Mouse (Mus musculus): ENCODE results near the gene H2afj. TPM values are rescaled to one million over a fixed set of nuclear protein-coding genes. Genes with fewer than 3 reads are reported as not detected.

H2afj gene
- polyA plus RNA-seq, 1 experiment from 2014 or later, result 140 TPM

DNA sequence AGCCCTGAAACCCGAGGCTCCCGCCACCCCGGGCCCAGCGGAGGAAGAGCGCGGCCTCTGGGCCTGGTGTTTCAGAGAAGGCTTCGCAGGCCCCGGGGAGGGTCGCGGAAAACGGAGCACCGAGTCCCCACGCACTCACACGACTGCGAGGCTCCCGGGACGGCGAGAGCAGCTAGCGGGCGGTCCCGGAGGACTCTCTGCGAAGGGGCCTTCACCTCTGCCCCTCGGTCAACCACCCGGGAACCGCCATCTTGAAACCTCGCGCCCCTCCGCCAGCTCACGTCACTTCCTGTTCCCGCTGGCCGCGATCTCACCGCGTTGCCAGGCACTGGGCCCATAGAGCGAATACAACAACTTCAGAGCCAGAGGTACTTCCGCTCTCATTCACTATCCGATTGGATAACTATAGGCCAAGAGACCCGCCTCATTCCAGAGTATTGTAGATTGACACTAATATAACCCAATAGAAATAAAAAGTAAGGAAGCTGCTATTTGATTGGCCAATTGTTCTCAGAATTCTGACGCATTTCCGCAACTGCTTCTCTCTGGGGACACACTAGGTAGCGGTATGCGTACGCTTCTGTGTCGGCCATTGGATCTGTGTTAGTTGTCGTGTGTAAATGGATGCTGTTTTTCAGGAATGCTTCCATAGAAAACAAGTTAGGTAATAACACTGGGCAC lies 20.0 kb downstream of the H2afj start, which contains the start of gene Wbp11:
Gene Wbp11 (minus strand): TSS at position 353 of the 681 bp plus-strand sequence.
- peaks cover 12% of the 10 kb centered on the region; the same call in 1 of the 2 replicates for H3K27me3 ChIP-seq
- H3K9me3 ChIP-seq (replicated peaks), result no peaks in the 10 kb centered on the region
- ATAC-seq, result peak; percentile 100
- H3K4me1 ChIP-seq, result peaks cover 13% of the 10 kb centered on the region
- WGBS, result under 1% methylated on average over 45 of the region's 45 CpGs
- H3K27ac ChIP-seq, result peak within 1 kb of the TSS; percentile 58; the same call in 1 of the 2 replicates
- H3K4me2 ChIP-seq, result peak within 1 kb of the TSS; percentile 78
- H3K9ac ChIP-seq, result peak within 1 kb of the TSS; percentile 88
- peaks cover 21% of the 10 kb centered on the region for H3K36me3 ChIP-seq (ENCODE audit: poor library complexity, severe bottlenecking)
- peak within 1 kb of the TSS; percentile 79 for H3K4me3 ChIP-seq

DNA sequence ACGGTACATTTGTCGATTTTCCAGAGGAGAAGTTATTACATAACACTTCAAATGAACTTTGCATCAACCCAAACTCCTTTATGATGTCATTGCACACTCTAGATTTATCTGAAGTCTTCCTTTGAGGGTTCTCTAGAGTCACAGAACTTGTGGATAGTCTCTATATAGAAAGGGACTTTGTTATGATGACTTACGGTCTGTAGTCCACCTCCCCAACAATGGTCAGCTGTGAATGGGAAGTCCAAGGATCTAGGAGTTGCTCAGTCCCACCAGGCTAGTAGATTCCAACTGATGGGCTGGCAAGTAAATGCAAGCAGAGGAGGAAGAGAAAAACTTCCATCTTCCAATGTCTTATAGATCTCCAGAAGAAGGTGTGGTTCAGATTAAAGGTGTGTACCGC lies 20.6 kb downstream of the H2afj start:
- H3K27me3 ChIP-seq, result peaks cover 12% of the 10 kb centered on the region; the same call in 1 of the 2 replicates
- H3K9me3 ChIP-seq (replicated peaks), result no peaks in the 10 kb centered on the region
- H3K27ac ChIP-seq, result peak overlapping the region; percentile 58; the same call in 1 of the 2 replicates
- peak overlapping the region; percentile 79 for H3K4me3 ChIP-seq
- no peak; the same call in 1 of the 2 replicates for ATAC-seq
- H3K36me3 ChIP-seq (ENCODE audit: poor library complexity, severe bottlenecking), result peaks cover 18% of the 10 kb centered on the region
- H3K9ac ChIP-seq, result peak overlapping the region; percentile 61
- WGBS, result 35% methylated on average over 4 of the region's 4 CpGs
- peak overlapping the region; percentile 60 for H3K4me2 ChIP-seq
- peaks cover 13% of the 10 kb centered on the region for H3K4me1 ChIP-seq

DNA sequence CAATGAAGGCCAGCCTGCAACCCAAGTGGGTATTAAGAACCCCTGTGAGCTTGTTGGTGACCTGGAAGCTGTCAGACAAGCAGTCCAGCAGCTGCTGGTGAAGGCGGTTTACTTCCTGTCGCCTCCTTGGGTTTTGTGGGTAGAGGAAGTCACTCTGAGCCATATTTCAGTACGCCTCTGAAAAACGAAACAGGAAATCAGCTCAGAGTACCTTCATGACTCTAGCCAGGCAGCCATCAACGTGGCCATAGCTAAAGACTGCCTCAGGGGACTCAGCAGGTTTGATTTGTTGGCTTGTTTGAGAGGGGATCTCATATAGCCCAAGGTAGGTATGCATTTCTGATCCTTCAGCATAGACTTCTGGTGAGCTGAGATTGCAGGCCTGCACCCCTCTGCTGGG lies 23.7 kb downstream of the H2afj start:
- H3K4me1 ChIP-seq, result peaks cover 9% of the 10 kb centered on the region
- no peak for ATAC-seq
- H3K27me3 ChIP-seq, result peaks cover 12% of the 10 kb centered on the region; the same call in 1 of the 2 replicates
- no peak overlapping the region for H3K9ac ChIP-seq
- H3K9me3 ChIP-seq (replicated peaks), result no peaks in the 10 kb centered on the region
- no peak overlapping the region for H3K4me2 ChIP-seq
- H3K36me3 ChIP-seq (ENCODE audit: poor library complexity, severe bottlenecking), result no peaks in the 10 kb centered on the region
- no peak overlapping the region for H3K27ac ChIP-seq
- 77% methylated on average over 5 of the region's 5 CpGs for WGBS
- H3K4me3 ChIP-seq, result no peak overlapping the region

GRCm38 (mm10) chr6:136835352-136835751 lies 27.3 kb downstream of the H2afj start, which contains the start of gene Smco3:
TSS of gene Smco3 (minus strand) at chr6:136835452.
- Histone ChIP-seq H3K27me3 (peaks cover 8% of the 10 kb centered on the region; the same call in 1 of the 2 replicates), H3K36me3 (ENCODE audit: poor library complexity, severe bottlenecking) (no peaks in the 10 kb centered on the region), H3K9me3 (replicated peaks) (no peaks in the 10 kb centered on the region), H3K4me3 (no peak within 1 kb of the TSS), H3K9ac (no peak within 1 kb of the TSS), H3K4me1 (no peaks in the 10 kb centered on the region), H3K27ac (no peak within 1 kb of the TSS), H3K4me2 (no peak within 1 kb of the TSS)
- ATAC-seq, result no peak
- 63% methylated on average over 4 of the region's 4 CpGs for WGBS

DNA sequence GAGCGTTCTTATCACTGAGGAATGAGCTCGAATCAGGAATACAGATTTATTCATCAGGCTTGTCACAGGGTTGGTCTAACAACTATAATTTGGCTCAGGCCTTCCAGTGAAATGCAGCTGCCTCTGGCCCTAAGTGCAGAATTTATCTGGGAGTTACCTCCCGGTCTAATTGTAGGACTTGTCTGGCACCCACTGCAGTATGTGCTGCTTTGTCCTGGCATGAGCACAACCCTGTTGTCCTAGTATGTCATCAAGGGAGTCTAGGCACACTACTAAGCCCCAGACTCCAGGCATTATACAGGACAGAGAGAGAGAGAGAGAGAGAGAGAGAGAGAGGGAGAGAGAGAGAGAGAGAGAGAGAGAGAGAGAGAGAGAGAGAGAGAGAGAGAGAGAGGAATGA lies 29.3 kb downstream of the H2afj start:
- Histone ChIP-seq H3K9ac (no peak overlapping the region), H3K9me3 (replicated peaks) (no peaks in the 10 kb centered on the region), H3K4me3 (no peak overlapping the region), H3K36me3 (ENCODE audit: poor library complexity, severe bottlenecking) (no peaks in the 10 kb centered on the region), H3K27me3 (no peaks in the 10 kb centered on the region), H3K4me1 (no peaks in the 10 kb centered on the region), H3K27ac (no peak overlapping the region), H3K4me2 (no peak overlapping the region)
- ATAC-seq, result no peak
- WGBS, result 75% methylated on average over 3 of the region's 3 CpGs

DNA sequence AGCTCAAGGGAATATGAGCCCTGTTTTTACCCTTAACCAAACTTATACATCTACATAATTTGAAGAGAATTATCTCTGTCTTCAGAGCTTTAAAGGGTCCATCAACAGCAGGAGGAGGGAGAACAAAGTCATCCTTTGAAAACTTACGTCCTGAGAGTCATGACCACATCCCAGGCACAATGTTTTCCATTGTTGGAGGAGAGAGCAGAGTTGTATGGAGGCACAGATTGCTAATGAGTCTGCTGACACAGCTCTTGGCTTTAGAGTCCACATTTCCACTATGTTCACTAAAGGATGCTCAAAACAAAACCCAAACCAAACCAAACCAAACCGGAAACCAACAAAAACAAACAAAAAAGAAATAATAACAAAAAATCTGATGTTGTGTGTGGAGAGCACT lies 36.9 kb downstream of the H2afj start:
- WGBS, result 59% methylated on average over 2 of the region's 2 CpGs
- no peaks in the 10 kb centered on the region for H3K36me3 ChIP-seq (ENCODE audit: poor library complexity, severe bottlenecking)
- no peak overlapping the region for H3K4me2 ChIP-seq
- no peak overlapping the region for H3K27ac ChIP-seq
- H3K4me3 ChIP-seq, result no peak overlapping the region
- no peaks in the 10 kb centered on the region for H3K4me1 ChIP-seq
- ATAC-seq, result no peak
- no peaks in the 10 kb centered on the region for H3K9me3 ChIP-seq (replicated peaks)
- H3K9ac ChIP-seq, result no peak overlapping the region
- H3K27me3 ChIP-seq, result no peaks in the 10 kb centered on the region

- Histone ChIP-seq H3K4me3 (no peak overlapping the region), H3K27ac (no peak overlapping the region), H3K4me1 (no peaks in the 10 kb centered on the region), H3K9ac (no peak overlapping the region), H3K9me3 (replicated peaks) (no peaks in the 10 kb centered on the region), H3K4me2 (no peak overlapping the region), H3K36me3 (ENCODE audit: poor library complexity, severe bottlenecking) (no peaks in the 10 kb centered on the region), H3K27me3 (no peaks in the 10 kb centered on the region)
- ATAC-seq, result no peak
- 71% methylated on average over 5 of the region's 5 CpGs for WGBS
Observed at GRCm38 (mm10) chr6:136845706-136846480, 37.8 kb downstream of the H2afj start.

- 96% methylated on average over 3 of the region's 3 CpGs for WGBS
- no peak overlapping the region for H3K9ac ChIP-seq
Observed at GRCm38 (mm10) chr6:136847267-136847666, 39.2 kb downstream of the H2afj start.

GRCm38 (mm10) chr6:136847790-136848189 lies 39.7 kb downstream of the H2afj start:
- ATAC-seq, result no peak
- Histone ChIP-seq H3K4me1 (peaks cover 2% of the 10 kb centered on the region; the same call in 1 of the 2 replicates), H3K9me3 (replicated peaks) (no peaks in the 10 kb centered on the region), H3K27ac (no peak overlapping the region), H3K4me2 (no peak overlapping the region), H3K9ac (no peak overlapping the region), H3K27me3 (no peaks in the 10 kb centered on the region), H3K4me3 (no peak overlapping the region), H3K36me3 (ENCODE audit: poor library complexity, severe bottlenecking) (no peaks in the 10 kb centered on the region)
- WGBS, result 34% methylated on average over 2 of the region's 2 CpGs

More at GRCm38 (mm10) chr6:136847267-136847666, 39.2 kb downstream of the H2afj start:
- Histone ChIP-seq H3K4me1 (no peaks in the 10 kb centered on the region), H3K4me3 (no peak overlapping the region), H3K36me3 (ENCODE audit: poor library complexity, severe bottlenecking) (no peaks in the 10 kb centered on the region), H3K27ac (no peak overlapping the region), H3K4me2 (no peak overlapping the region), H3K27me3 (no peaks in the 10 kb centered on the region), H3K9me3 (replicated peaks) (no peaks in the 10 kb centered on the region)
- no peak for ATAC-seq

- Histone ChIP-seq H3K36me3 (ENCODE audit: poor library complexity, severe bottlenecking) (no peaks in the 10 kb centered on the region), H3K4me3 (no peak overlapping the region), H3K9me3 (replicated peaks) (no peaks in the 10 kb centered on the region), H3K27ac (no peak overlapping the region), H3K4me2 (no peak overlapping the region), H3K9ac (no peak overlapping the region), H3K27me3 (no peaks in the 10 kb centered on the region), H3K4me1 (peaks cover 4% of the 10 kb centered on the region; the same call in 1 of the 2 replicates)
- WGBS, result 87% methylated on average over 8 of the region's 8 CpGs
- no peak for ATAC-seq
Observed at GRCm38 (mm10) chr6:136848399-136848798, 40.4 kb downstream of the H2afj start.

GRCm38 (mm10) chr6:136848971-136849370 lies 40.9 kb downstream of the H2afj start:
- H3K4me3 ChIP-seq, result no peak overlapping the region
- H3K27me3 ChIP-seq, result no peaks in the 10 kb centered on the region
- peaks cover 4% of the 10 kb centered on the region; the same call in 1 of the 2 replicates for H3K4me1 ChIP-seq
- no peaks in the 10 kb centered on the region for H3K9me3 ChIP-seq (replicated peaks)
- 86% methylated on average over 5 of the region's 5 CpGs for WGBS
- ATAC-seq, result no peak
- no peaks in the 10 kb centered on the region for H3K36me3 ChIP-seq (ENCODE audit: poor library complexity, severe bottlenecking)
- no peak overlapping the region for H3K27ac ChIP-seq
- H3K4me2 ChIP-seq, result no peak overlapping the region
- no peak overlapping the region for H3K9ac ChIP-seq

DNA sequence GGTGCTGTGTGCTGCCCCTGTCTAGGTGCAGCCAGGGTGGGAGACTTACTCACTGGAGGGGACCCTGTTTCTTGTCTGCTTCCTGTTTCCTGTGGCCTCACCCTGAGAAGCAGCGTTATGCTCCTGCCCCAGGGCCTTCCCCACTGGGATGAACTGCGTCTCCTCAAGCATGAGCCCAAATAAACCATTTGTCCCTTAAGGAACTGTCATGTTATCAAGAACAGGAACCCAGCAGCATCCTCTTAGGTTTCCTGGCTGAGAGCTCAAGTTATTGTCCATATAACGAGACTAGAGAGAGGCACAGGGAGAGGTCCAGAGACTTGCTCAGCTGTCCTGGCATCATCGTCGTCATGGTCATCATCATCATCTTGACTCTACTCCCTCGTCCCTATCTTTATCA lies 42.2 kb downstream of the H2afj start:
- Histone ChIP-seq H3K9ac (no peak overlapping the region), H3K4me2 (no peak overlapping the region), H3K4me1 (peaks cover 4% of the 10 kb centered on the region; the same call in 1 of the 2 replicates), H3K27ac (no peak overlapping the region), H3K4me3 (no peak overlapping the region), H3K36me3 (ENCODE audit: poor library complexity, severe bottlenecking) (no peaks in the 10 kb centered on the region), H3K27me3 (no peaks in the 10 kb centered on the region), H3K9me3 (replicated peaks) (no peaks in the 10 kb centered on the region)
- no peak for ATAC-seq
- WGBS, result 84% methylated on average over 6 of the region's 6 CpGs

Measured in forebrain, embryonic 13.5 days (tissue).